In genomic region chr19:57313226-57313625, GRCm38 (mm10) we compare ENCODE assay signal across 9 mouse cellular contexts. TPM values are rescaled to one million over a fixed set of nuclear protein-coding genes. Genes with fewer than 3 reads are reported as not detected.
DNase-seq lines count a peak whose midpoint lies in the region; ATAC-seq and TF ChIP-seq lines count a peak whose summit lies in the region.
"Had no signal": no experiment of that assay in that cellular context is flagged by ENCODE, and none has a peak within 500 bp of the region (broad histone marks: within the 10 kb centered on the region; RNA-seq: fewer than 3 reads in every experiment).

No protein-coding gene starts in this region.

- H3K9me3 ChIP-seq in heart, embryonic 15.5 days (replicated peaks) = no peaks in the 10 kb centered on the region
- H3K9me3 ChIP-seq in heart, embryonic 10.5 days = no peaks in the 10 kb centered on the region

- WGBS in heart, embryonic 15.5 days = 76% methylated on average over 10 of the region's 10 CpGs
- 73% methylated on average over 10 of the region's 10 CpGs for WGBS in heart, embryonic 10.5 days

- TF ChIP-seq CTCF in testis, adult 2 months (IDR thresholded peaks at IDR 0.05; ENCODE audit: control insufficient read depth, insufficient read depth, insufficient replicate concordance, low read depth, low read length) = no peak

- no peak overlapping the region for H3K27ac ChIP-seq in heart, embryonic 15.5 days
- H3K27ac ChIP-seq in heart, embryonic 10.5 days = no peak overlapping the region
- H3K27ac ChIP-seq in testis, adult 2 months (ENCODE audit: control insufficient read depth, insufficient read depth, low read depth, low read length) = peak overlapping the region; percentile 63

- H3K4me3 ChIP-seq in heart, embryonic 15.5 days = no peak overlapping the region
- no peak overlapping the region for H3K4me3 ChIP-seq in heart, embryonic 10.5 days
- H3K4me3 ChIP-seq in testis, adult 2 months (ENCODE audit: control insufficient read depth, low read depth, low read length) = no peak overlapping the region

- TF ChIP-seq POLR2A in testis, adult 2 months (IDR thresholded peaks at IDR 0.05; ENCODE audit: control insufficient read depth, low read depth, low read length) = no peak

- no peak for ATAC-seq in heart, embryonic 15.5 days (replicated peaks; ENCODE audit: insufficient number of reproducible peaks, insufficient read depth, low FRiP score, low read depth)

- H3K27me3 ChIP-seq in heart, embryonic 15.5 days = no peaks in the 10 kb centered on the region
- H3K27me3 ChIP-seq in heart, embryonic 10.5 days (ENCODE audit: insufficient read depth, poor library complexity, severe bottlenecking) = peaks cover 44% of the 10 kb centered on the region
- H3K27me3 ChIP-seq in testis, adult 2 months (ENCODE audit: control insufficient read depth, insufficient read depth, low read length) = no peaks in the 10 kb centered on the region

- peaks cover 18% of the 10 kb centered on the region for H3K4me1 ChIP-seq in heart, embryonic 15.5 days (replicated peaks)
- peaks cover 14% of the 10 kb centered on the region for H3K4me1 ChIP-seq in heart, embryonic 10.5 days
- peaks cover 2% of the 10 kb centered on the region; the same call in 1 of the 2 replicates for H3K4me1 ChIP-seq in testis, adult 2 months (ENCODE audit: control insufficient read depth, insufficient read depth, low read length)

- H3K9ac ChIP-seq in heart, embryonic 15.5 days = no peak overlapping the region

- peak overlapping the region; percentile 90 for H3K4me2 ChIP-seq in heart, embryonic 15.5 days

- no peak for DNase-seq in heart, embryonic 10.5 days (ENCODE audit: low spot score)
- no peak for DNase-seq in testis, postnatal 10 days (ENCODE audit: low spot score)
- peak; percentile 68 to 86 for DNase-seq in kidney, postnatal 25 days
- peak; percentile 77 for DNase-seq in yolk sac, embryonic 10.5 days (ENCODE audit: low spot score)
- DNase-seq in layer of hippocampus, postnatal 36 days = no peak
- DNase-seq in embryo, embryonic 11 days = no peak
- DNase-seq: lung, adult 2 months had no signal

- no peaks in the 10 kb centered on the region for H3K36me3 ChIP-seq in heart, embryonic 15.5 days
- no peaks in the 10 kb centered on the region for H3K36me3 ChIP-seq in heart, embryonic 10.5 days
- H3K36me3 ChIP-seq in testis, adult 2 months (ENCODE audit: control insufficient read depth, insufficient read depth, low read length) = no peaks in the 10 kb centered on the region

RNA-seq across cellular contexts. Expression of gene Ablim1, which starts 1.5 kb away (rescaled TPM):
- polyA plus RNA-seq in heart, embryonic 15.5 days (2015; fragmentation: Nextera tagmentation; extraction: Ambion mirVana) = 56.2 and 63.8 TPM in 2 replicates
- polyA plus RNA-seq in heart, embryonic 10.5 days (2016; fragmentation: Nextera tagmentation; extraction: Ambion mirVana) = 41.9 and 60.6 TPM in 2 replicates
- 3.0 and 4.1 TPM in 2 replicates for polyA plus RNA-seq in testis, adult 2 months (2012; rRNA removed)
- 10 to 100 TPM; 73.6 to 81.1 TPM for total RNA-seq in layer of hippocampus, postnatal 36 days (2021)

RNA-seq across cellular contexts. Expression of gene Fam160b1, which starts 47.3 kb away (rescaled TPM):
- 9.4 and 11.1 TPM in 2 replicates for polyA plus RNA-seq in heart, embryonic 15.5 days (2015; fragmentation: Nextera tagmentation; extraction: Ambion mirVana)
- polyA plus RNA-seq in heart, embryonic 10.5 days (2016; fragmentation: Nextera tagmentation; extraction: Ambion mirVana) = 11.2 and 11.8 TPM in 2 replicates
- 12.3 and 13.7 TPM in 2 replicates for polyA plus RNA-seq in testis, adult 2 months (2012; rRNA removed)
- total RNA-seq in layer of hippocampus, postnatal 36 days (2021) = 10 to 100 TPM; 23.3 to 25.0 TPM

Comparison
In these comparisons a context has a peak if more than half of its experiments do, and no peak if none do; other contexts are left out.
1. DNase-seq: peak in kidney, postnatal 25 days (2 of 2) and yolk sac, embryonic 10.5 days (single experiment); none in heart, embryonic 10.5 days (single experiment), testis, postnatal 10 days (single experiment), layer of hippocampus, postnatal 36 days (0 of 2) and embryo, embryonic 11 days (single experiment).